Mouse (Mus musculus) CH12.LX (cell line): ENCODE measurements around the gene Nfatc2. TPM values are rescaled to one million over a fixed set of nuclear protein-coding genes. Genes with fewer than 3 reads are reported as not detected.

Source experiments
- DNase-seq: peaks from one replicate; pipeline ENCODE4 v3.0.0-alpha.2; 2013; ENCODE audit errors: extremely low read depth
- H3K27ac ChIP-seq: 2 replicates; pipeline ENCODE4 v1.5.1; 2012; ENCODE audit warnings: low read depth, mild to moderate bottlenecking, control low read depth, moderate library complexity; ENCODE audit not compliant: insufficient read depth
- H3K27me3 ChIP-seq: replicated peaks from 2 replicates; pipeline ENCODE3; 2012; ENCODE audit warnings: inconsistent platforms
- H3K36me3 ChIP-seq, 2 experiments: replicated peaks in 1 of 2; 2 replicates each; pipeline versions ENCODE3 to v1.6.1; 2012; ENCODE audit warnings: inconsistent platforms in 1 of 2, low read length in 1 of 2, mild to moderate bottlenecking in 1 of 2, mixed read lengths in 1 of 2, moderate library complexity in 1 of 2; ENCODE audit not compliant: control insufficient read depth in 1 of 2, insufficient read depth in 1 of 2
- H3K4me1 ChIP-seq, 2 experiments: 2 replicates each; pipeline ENCODE4 v1.6.1; 2012; ENCODE audit warnings: inconsistent platforms in 1 of 2, moderate library complexity in 1 of 2; ENCODE audit not compliant: insufficient read depth in 2 of 2, control insufficient read depth in 1 of 2
- H3K4me2 ChIP-seq: 2 replicates; pipeline ENCODE4 v1.6.1; 2012; ENCODE audit warnings: low read depth, mild to moderate bottlenecking, control low read depth; ENCODE audit not compliant: poor library complexity, insufficient read depth, severe bottlenecking
- H3K4me3 ChIP-seq, 3 experiments: fragments of 150-350 bp in 1 of 3; sonication (generic) in 1 of 3; replicated peaks in 1 of 3; 2 replicates each; pipeline versions ENCODE3 to v1.5.1; 2011 to 2012; ENCODE audit warnings: low read depth in 2 of 3, low read length in 2 of 3, mild to moderate bottlenecking in 2 of 3, moderate library complexity in 2 of 3, control low read depth in 1 of 3, improper control_type of control experiment in 1 of 3, inconsistent platforms in 1 of 3, mixed read lengths in 1 of 3; ENCODE audit not compliant: poor library complexity in 1 of 3
- H3K79me2 ChIP-seq: replicated peaks from 2 replicates; pipeline ENCODE4 v1.6.1; 2012; ENCODE audit warnings: mild to moderate bottlenecking, moderate library complexity; ENCODE audit not compliant: control insufficient read depth, poor library complexity, insufficient read depth, severe bottlenecking; ENCODE audit errors: extremely low read depth
- H3K9ac ChIP-seq: 2 replicates; pipeline ENCODE4 v1.6.1; 2012; ENCODE audit warnings: low read depth, mild to moderate bottlenecking, control low read depth, moderate library complexity; ENCODE audit not compliant: insufficient read depth
- H3K9me3 ChIP-seq: replicated peaks from 2 replicates; pipeline ENCODE3; 2012; ENCODE audit warnings: low read length, inconsistent platforms, mixed read lengths
- CTCF ChIP-seq, 2 experiments: IDR thresholded peaks in 1 of 2; conservative IDR thresholded peaks in 1 of 2; 2 replicates each; pipeline ENCODE4 v1.5.1; 2011 to 2012; ENCODE audit warnings: low read depth in 2 of 2, low read length in 2 of 2, improper control_type of control experiment in 1 of 2, inconsistent platforms in 1 of 2, mild to moderate bottlenecking in 1 of 2, moderate library complexity in 1 of 2
- GABPA ChIP-seq: IDR thresholded peaks from 2 replicates; pipeline ENCODE4 v1.6.1; 2012; ENCODE audit warnings: low read depth, low read length, improper control_type of control experiment, inconsistent platforms; ENCODE audit not compliant: insufficient replicate concordance
- HCFC1 ChIP-seq: IDR thresholded peaks from 2 replicates; pipeline ENCODE4 v1.6.1; 2012; ENCODE audit warnings: low read depth, mild to moderate bottlenecking, inconsistent platforms, low read length, improper control_type of control experiment
- IRF4 ChIP-seq: IDR thresholded peaks from 2 replicates; pipeline ENCODE4 v1.6.1; 2014; ENCODE audit warnings: low read depth, mild to moderate bottlenecking, inconsistent platforms, low read length, improper control_type of control experiment
- MEF2A ChIP-seq: IDR thresholded peaks from 2 replicates; pipeline ENCODE4 v1.6.1; 2014; ENCODE audit warnings: low read depth, mild to moderate bottlenecking, inconsistent platforms, low read length, improper control_type of control experiment, borderline replicate concordance
- MXI1 ChIP-seq: IDR thresholded peaks from 2 replicates; pipeline ENCODE4 v1.6.1; 2011; ENCODE audit warnings: mild to moderate bottlenecking, low read depth, low read length, improper control_type of control experiment
- NELFE ChIP-seq: IDR thresholded peaks from 2 replicates; pipeline ENCODE4 v1.6.1; 2011; ENCODE audit warnings: low read depth, low read length, improper control_type of control experiment
- PAX5 ChIP-seq: IDR thresholded peaks from 2 replicates; pipeline ENCODE4 v1.6.1; 2012; ENCODE audit warnings: low read length, inconsistent platforms, mixed read lengths
- POLR2A ChIP-seq: IDR thresholded peaks from 2 replicates; pipeline ENCODE4 v1.6.1; 2011; ENCODE audit warnings: low read depth, mild to moderate bottlenecking, improper control_type of control experiment, low read length
- POLR2AphosphoS2 ChIP-seq: IDR thresholded peaks from 2 replicates; pipeline ENCODE4 v1.6.1; 2011; ENCODE audit warnings: low read depth, low read length, improper control_type of control experiment
- USF1 ChIP-seq: IDR thresholded peaks from 2 replicates; pipeline ENCODE4 v1.6.1; 2014; ENCODE audit warnings: low read depth, mild to moderate bottlenecking, inconsistent platforms, low read length, improper control_type of control experiment
- ZC3H11A ChIP-seq: IDR thresholded peaks from 2 replicates; pipeline ENCODE4 v1.6.1; 2012; ENCODE audit warnings: low read depth, mild to moderate bottlenecking, inconsistent platforms, low read length, improper control_type of control experiment
- ZKSCAN1 ChIP-seq: IDR thresholded peaks from 2 replicates; pipeline ENCODE4 v1.6.1; 2012; ENCODE audit warnings: low read depth, inconsistent platforms, low read length, improper control_type of control experiment, borderline replicate concordance
- ZMIZ1 ChIP-seq: IDR thresholded peaks from 2 replicates; pipeline ENCODE4 v1.6.1; 2012; ENCODE audit warnings: low read depth, mild to moderate bottlenecking, inconsistent platforms, low read length, improper control_type of control experiment
- ZNF384 ChIP-seq: IDR thresholded peaks from 2 replicates; pipeline ENCODE4 v1.6.1; 2012; ENCODE audit warnings: low read depth, low read length, improper control_type of control experiment, inconsistent platforms
- dilution Hi-C: fragments of 300-500 bp; cut with MboI; formaldehyde crosslinking; loops from 2 replicates; pipeline ENCODE4 v1.14.3; 2020; ENCODE audit warnings: low sequenced_read_pairs; ENCODE audit not compliant: extremely low pct_unique_long_range_greater_than_20kb, extremely low pct_ligation_motif_present
- in situ Hi-C: fragments of 300-500 bp; cut with MboI; formaldehyde crosslinking; loops from 3 replicates; pipeline ENCODE4 v1.14.3; 2019; ENCODE audit warnings: low sequenced_read_pairs, low pct_ligation_motif_present, low pct_unique_long_range_greater_than_20kb, mixed read lengths
- polyA plus RNA-seq: library from polyadenylated mRNA; unstranded; fragments of >175 nt; gene quantifications from 2 replicates; pipeline ENCODE4 v1.2.1, GENCODE M21; 2012; ENCODE audit warnings: low read depth; ENCODE audit not compliant: insufficient read length
- total RNA-seq, 2 experiments: library from RNA; depleted of rRNA; stranded (reverse); fragments of 300-350 nt in 1 of 2; fragments of >200 nt in 1 of 2; gene quantifications; 2 replicates each; pipeline ENCODE4 v1.2.3; 2012 to 2014

Nfatc2 gene
- total and polyA plus RNA-seq, 3 experiments: 1.8 to 4.8 (median 3.6) TPM

- H3K9me3 ChIP-seq: peaks cover 8% of the 10 kb centered on the region
- dilution Hi-C loops: no loop called here
- in situ Hi-C loops: loop anchor here (5.0 kb wide), 1 partner anchor 92 kb away; no protein-coding TSS in a partner anchor
Observed at GRCm38 (mm10) chr2:168515466-168515865, 86.0 kb downstream of the Nfatc2 start.

GRCm38 (mm10) chr2:168514131-168514530 lies 87.3 kb downstream of the Nfatc2 start:
- dilution Hi-C loops: no loop called here
- Histone ChIP-seq H3K4me2 (no peak overlapping the region), H3K36me3 (peaks cover 3 to 80% of the 10 kb centered on the region in 2 experiments), H3K9me3 (peaks cover 8% of the 10 kb centered on the region), H3K27ac (no peak overlapping the region), H3K27me3 (no peaks in the 10 kb centered on the region), H3K9ac (no peak overlapping the region), H3K79me2 (no peaks in the 10 kb centered on the region), H3K4me1 (peaks cover 0 to 19% of the 10 kb centered on the region in 2 experiments; a peak in 2 of 4 replicates), H3K4me3 (no peak overlapping the region)
- no peak for DNase-seq
- in situ Hi-C loops: no loop called here
- TF ChIP-seq POLR2A (no peak), MEF2A (no peak), PAX5 (no peak), USF1 (no peak), IRF4 (no peak), POLR2AphosphoS2 (no peak), ZKSCAN1 (no peak), MXI1 (no peak), ZC3H11A (no peak)

More at GRCm38 (mm10) chr2:168515466-168515865, 86.0 kb downstream of the Nfatc2 start:
- DNase-seq: no peak
- no peak overlapping the region for H3K4me2 ChIP-seq
- no peak for TF ChIP-seq ZNF384
- no peak for TF ChIP-seq ZKSCAN1
- TF ChIP-seq MEF2A: no peak
- H3K36me3 ChIP-seq: peaks cover 6 to 88% of the 10 kb centered on the region in 2 experiments
- no peaks in the 10 kb centered on the region for H3K79me2 ChIP-seq
- no peak overlapping the region for H3K9ac ChIP-seq
- peaks cover 0 to 10% of the 10 kb centered on the region in 2 experiments; a peak in 2 of 4 replicates for H3K4me1 ChIP-seq
- H3K27me3 ChIP-seq: no peaks in the 10 kb centered on the region
- H3K4me3 ChIP-seq: no peak overlapping the region
- H3K27ac ChIP-seq: no peak overlapping the region

- Histone ChIP-seq H3K4me3 (no peak overlapping the region), H3K9me3 (peaks cover 8% of the 10 kb centered on the region), H3K27ac (no peak overlapping the region), H3K27me3 (no peaks in the 10 kb centered on the region), H3K79me2 (no peaks in the 10 kb centered on the region), H3K36me3 (peaks cover 14 to 76% of the 10 kb centered on the region in 2 experiments), H3K4me2 (no peak overlapping the region), H3K4me1 (peaks cover 2 to 33% of the 10 kb centered on the region in 2 experiments; a peak in 3 of 4 replicates), H3K9ac (no peak overlapping the region)
- dilution Hi-C loops (no loop called here), in situ Hi-C loops (no loop called here)
- TF ChIP-seq CTCF (conservative IDR thresholded peaks at IDR 0.05 in 1 of 2, IDR thresholded peaks at IDR 0.05 in 1 of 2; ENCODE audit: low read depth in 2 of 2, low read length in 2 of 2): peak in 1 of 2 experiments; percentile 1; a peak in 1 of 4 replicates
- TF ChIP-seq NELFE: no peak
- TF ChIP-seq ZMIZ1: no peak
- no peak for TF ChIP-seq HCFC1
- no peak for TF ChIP-seq GABPA
- no peak for DNase-seq
Observed at GRCm38 (mm10) chr2:168511529-168511928, 89.9 kb downstream of the Nfatc2 start.
